Mouse (Mus musculus): ENCODE measurements around the gene Hoxc4.

Hoxc4 gene

GRCm38 (mm10) chr15:103011928-103012486, 6.7 kb upstream of the Hoxc4 start:
- no peak for DNase-seq (ENCODE audit: low spot score)

- DNase-seq (ENCODE audit: low spot score), result peak; percentile 31
Measured at GRCm38 (mm10) chr15:103013238-103013984, 5.3 kb upstream of the Hoxc4 start.

- no peak for DNase-seq (ENCODE audit: low spot score)
Measured at GRCm38 (mm10) chr15:103014166-103015008, 4.3 kb upstream of the Hoxc4 start.

- no peak for DNase-seq (ENCODE audit: low spot score)
Measured at GRCm38 (mm10) chr15:103015009-103015399, 3.7 kb upstream of the Hoxc4 start.

- DNase-seq (ENCODE audit: low spot score), result no peak
Measured at GRCm38 (mm10) chr15:103015406-103016166, 3.1 kb upstream of the Hoxc4 start.

- DNase-seq (ENCODE audit: low spot score), result no peak
Measured at GRCm38 (mm10) chr15:103020899-103021418, 2.2 kb downstream of the Hoxc4 start.

- no peak for DNase-seq (ENCODE audit: low spot score)
Measured at GRCm38 (mm10) chr15:103021544-103021943, 2.8 kb downstream of the Hoxc4 start.

- no peak for DNase-seq (ENCODE audit: low spot score)
Measured at GRCm38 (mm10) chr15:103024131-103024530, 5.4 kb downstream of the Hoxc4 start.

- no peak for DNase-seq (ENCODE audit: low spot score)
Measured at GRCm38 (mm10) chr15:103027266-103028235, 8.8 kb downstream of the Hoxc4 start.

GRCm38 (mm10) chr15:103028916-103029512, 10.3 kb downstream of the Hoxc4 start:
- no peak for DNase-seq (ENCODE audit: low spot score)

GRCm38 (mm10) chr15:103030142-103030541, 11.4 kb downstream of the Hoxc4 start:
- no peak for DNase-seq (ENCODE audit: low spot score)

- DNase-seq (ENCODE audit: low spot score), result peak; percentile 48
Measured at GRCm38 (mm10) chr15:103032167-103032566, 13.4 kb downstream of the Hoxc4 start.

- DNase-seq (ENCODE audit: low spot score), result peak; percentile 88
Measured at GRCm38 (mm10) chr15:103032646-103033575, 14.2 kb downstream of the Hoxc4 start.

GRCm38 (mm10) chr15:103034043-103034806, 15.5 kb downstream of the Hoxc4 start:
- DNase-seq (ENCODE audit: low spot score), result no peak

- no peak for DNase-seq (ENCODE audit: low spot score)
Measured at GRCm38 (mm10) chr15:103034807-103035547, 16.2 kb downstream of the Hoxc4 start.

GRCm38 (mm10) chr15:103035548-103035881, 16.8 kb downstream of the Hoxc4 start:
- DNase-seq (ENCODE audit: low spot score), result no peak

- no peak for DNase-seq (ENCODE audit: low spot score)
Measured at GRCm38 (mm10) chr15:103037579-103037978, 18.8 kb downstream of the Hoxc4 start.
